Mouse (Mus musculus) kidney, embryonic 16.5 days (tissue): Measurements from ENCODE around the gene Ptprm. TPM values are rescaled to one million over a fixed set of nuclear protein-coding genes. Genes with fewer than 3 reads are reported as not detected.
A peak's percentile ranks its signal among the peaks of the same experiment; 100 is the strongest.

Experiments
- ATAC-seq: fragments of 200-750 bp; cut with Nextera tagmentation; 2 replicates; pipeline ENCODE4 v1.8.0; 2017; ENCODE audit warnings: moderate TSS enrichment; ENCODE audit not compliant: low FRiP score, low TSS enrichment
- H3K27ac ChIP-seq: fragments of 300-500 bp; sonication (generic); 2 replicates; pipeline ENCODE4 v1.5.1; 2014; ENCODE audit warnings: low read length
- H3K27me3 ChIP-seq: fragments of 300-500 bp; sonication (generic); 2 replicates; pipeline ENCODE4 v1.6.1; 2014; ENCODE audit warnings: low read length, control low read depth, mixed read lengths; ENCODE audit not compliant: insufficient read depth
- H3K36me3 ChIP-seq: fragments of 300-500 bp; sonication (generic); 2 replicates; pipeline ENCODE4 v1.6.1; 2014; ENCODE audit warnings: low read length, control low read depth, mixed read lengths; ENCODE audit not compliant: insufficient read depth
- H3K4me1 ChIP-seq: fragments of 300-500 bp; sonication (generic); 2 replicates; pipeline ENCODE4 v1.6.1; 2014; ENCODE audit warnings: low read length, control low read depth, mixed read lengths; ENCODE audit not compliant: insufficient read depth
- H3K4me2 ChIP-seq: fragments of 300-500 bp; sonication (generic); replicated peaks from 2 replicates; pipeline ENCODE4 v1.6.1; 2014; ENCODE audit warnings: low read depth, low read length
- H3K4me3 ChIP-seq: fragments of 300-500 bp; sonication (generic); 2 replicates; pipeline ENCODE4 v1.5.1; 2014; ENCODE audit warnings: mild to moderate bottlenecking, low read length
- H3K9ac ChIP-seq: fragments of 300-500 bp; sonication (generic); replicated peaks from 2 replicates; pipeline ENCODE4 v1.6.1; 2014; ENCODE audit warnings: low read length
- H3K9me3 ChIP-seq: fragments of 300-500 bp; sonication (generic); 2 replicates; pipeline ENCODE4 v1.6.1; 2016; ENCODE audit warnings: low read length, control low read depth
- WGBS: fragments of 180-500 bp; shearing (Covaris S2); extraction: QIAGEN DNeasy Blood & Tissue Kit; methylation state at CpG from one replicate; pipeline ENCODE4 v1.1.7; 2014; 5-methylcytosine and 5-hydroxymethylcytosine counted together
- polyA plus RNA-seq: library from polyadenylated mRNA; unstranded; fragments of >200 nt; fragmentation: Nextera tagmentation; extraction: Ambion mirVana; gene quantifications from 2 replicates; pipeline ENCODE4 v1.2.1, GENCODE M21; 2015

Ptprm gene
- polyA plus RNA-seq, 1 experiment from 2014 or later, result 17.3 TPM

- 94% methylated on average over 6 of the region's 6 CpGs for WGBS
- H3K9me3 ChIP-seq, result no peaks in the 10 kb centered on the region
- no peak for ATAC-seq
- no peak overlapping the region for H3K4me2 ChIP-seq
- H3K4me3 ChIP-seq, result no peak overlapping the region
- H3K9ac ChIP-seq, result no peak overlapping the region
- H3K27ac ChIP-seq, result no peak overlapping the region
- H3K27me3 ChIP-seq, result no peaks in the 10 kb centered on the region
- no peaks in the 10 kb centered on the region for H3K4me1 ChIP-seq
- no peaks in the 10 kb centered on the region for H3K36me3 ChIP-seq
Observed at GRCm38 (mm10) chr17:66912533-66912932, 441.7 kb downstream of the Ptprm start.

- no peak overlapping the region for H3K4me3 ChIP-seq
- 93% methylated on average over 11 of the region's 11 CpGs for WGBS
- no peaks in the 10 kb centered on the region for H3K36me3 ChIP-seq
- no peak overlapping the region for H3K4me2 ChIP-seq
- H3K27me3 ChIP-seq, result no peaks in the 10 kb centered on the region
- ATAC-seq, result no peak
- H3K9ac ChIP-seq, result no peak overlapping the region
- no peaks in the 10 kb centered on the region for H3K9me3 ChIP-seq
- no peak overlapping the region for H3K27ac ChIP-seq
- H3K4me1 ChIP-seq, result no peaks in the 10 kb centered on the region
Observed at GRCm38 (mm10) chr17:66912120-66912519, 442.1 kb downstream of the Ptprm start.

GRCm38 (mm10) chr17:66909901-66910300 lies 444.4 kb downstream of the Ptprm start:
- Histone ChIP-seq H3K9me3 (no peaks in the 10 kb centered on the region), H3K27me3 (no peaks in the 10 kb centered on the region), H3K4me3 (no peak overlapping the region), H3K27ac (no peak overlapping the region), H3K4me2 (no peak overlapping the region), H3K36me3 (no peaks in the 10 kb centered on the region), H3K4me1 (no peaks in the 10 kb centered on the region), H3K9ac (no peak overlapping the region)
- no peak for ATAC-seq
- 74% methylated on average over 4 of the region's 4 CpGs for WGBS

GRCm38 (mm10) chr17:66908921-66909320 lies 445.3 kb downstream of the Ptprm start:
- no peak overlapping the region for H3K9ac ChIP-seq
- no peak overlapping the region for H3K27ac ChIP-seq
- no peaks in the 10 kb centered on the region for H3K36me3 ChIP-seq
- H3K9me3 ChIP-seq, result no peaks in the 10 kb centered on the region
- no peaks in the 10 kb centered on the region for H3K4me1 ChIP-seq
- ATAC-seq, result no peak
- H3K4me2 ChIP-seq, result no peak overlapping the region
- WGBS, result 60% methylated on average over 6 of the region's 6 CpGs
- no peak overlapping the region for H3K4me3 ChIP-seq
- H3K27me3 ChIP-seq, result no peaks in the 10 kb centered on the region

GRCm38 (mm10) chr17:66894181-66894580 lies 460.1 kb downstream of the Ptprm start:
- H3K4me1 ChIP-seq, result no peaks in the 10 kb centered on the region
- ATAC-seq, result no peak
- no peak overlapping the region for H3K27ac ChIP-seq

GRCm38 (mm10) chr17:66891916-66892315 lies 462.3 kb downstream of the Ptprm start:
- H3K4me3 ChIP-seq, result no peak overlapping the region
- H3K4me1 ChIP-seq, result no peaks in the 10 kb centered on the region
- no peak for ATAC-seq
- H3K4me2 ChIP-seq, result no peak overlapping the region
- H3K27me3 ChIP-seq, result no peaks in the 10 kb centered on the region
- H3K9me3 ChIP-seq, result no peaks in the 10 kb centered on the region
- no peak overlapping the region for H3K27ac ChIP-seq
- no peak overlapping the region for H3K9ac ChIP-seq
- H3K36me3 ChIP-seq, result no peaks in the 10 kb centered on the region
- 93% methylated on average over 6 of the region's 6 CpGs for WGBS

More at GRCm38 (mm10) chr17:66894181-66894580, 460.1 kb downstream of the Ptprm start:
- H3K4me3 ChIP-seq, result no peak overlapping the region
- H3K36me3 ChIP-seq, result no peaks in the 10 kb centered on the region
- no peaks in the 10 kb centered on the region for H3K9me3 ChIP-seq
- H3K27me3 ChIP-seq, result no peaks in the 10 kb centered on the region
- WGBS, result 96% methylated on average over 1 of the region's 1 CpGs
- no peak overlapping the region for H3K9ac ChIP-seq
- no peak overlapping the region for H3K4me2 ChIP-seq

- no peak for ATAC-seq
- WGBS, result 80% methylated on average over 13 of the region's 13 CpGs
- Histone ChIP-seq H3K36me3 (no peaks in the 10 kb centered on the region), H3K27ac (no peak overlapping the region), H3K9me3 (no peaks in the 10 kb centered on the region), H3K4me2 (no peak overlapping the region), H3K4me1 (no peaks in the 10 kb centered on the region), H3K4me3 (no peak overlapping the region), H3K9ac (no peak overlapping the region), H3K27me3 (no peaks in the 10 kb centered on the region)
Observed at GRCm38 (mm10) chr17:66891067-66891862, 463.0 kb downstream of the Ptprm start.

- WGBS, result 56% methylated on average over 2 of the region's 2 CpGs
- Histone ChIP-seq H3K4me3 (no peak overlapping the region), H3K4me1 (peaks cover 12% of the 10 kb centered on the region), H3K27me3 (no peaks in the 10 kb centered on the region), H3K9me3 (no peaks in the 10 kb centered on the region), H3K27ac (no peak overlapping the region), H3K9ac (no peak overlapping the region), H3K4me2 (no peak overlapping the region), H3K36me3 (no peaks in the 10 kb centered on the region)
- ATAC-seq, result no peak
Observed at GRCm38 (mm10) chr17:66882304-66882703, 472.0 kb downstream of the Ptprm start.

- 83% methylated on average over 9 of the region's 9 CpGs for WGBS
- no peaks in the 10 kb centered on the region for H3K36me3 ChIP-seq
- peaks cover 15% of the 10 kb centered on the region for H3K4me1 ChIP-seq
- no peak overlapping the region for H3K4me3 ChIP-seq
- H3K9ac ChIP-seq, result no peak overlapping the region
- H3K9me3 ChIP-seq, result no peaks in the 10 kb centered on the region
- no peak overlapping the region for H3K4me2 ChIP-seq
- H3K27me3 ChIP-seq, result no peaks in the 10 kb centered on the region
- ATAC-seq, result 0 out of 2 replicates have a peak, but pooled peaks have one; percentile 39
- H3K27ac ChIP-seq, result no peak overlapping the region
Observed at GRCm38 (mm10) chr17:66880969-66881701, 473.1 kb downstream of the Ptprm start.

GRCm38 (mm10) chr17:66879151-66879550 lies 475.1 kb downstream of the Ptprm start:
- ATAC-seq, result no peak

More at GRCm38 (mm10) chr17:66879151-66879550, 475.1 kb downstream of the Ptprm start:
- Histone ChIP-seq H3K4me1 (peaks cover 19% of the 10 kb centered on the region), H3K9me3 (no peaks in the 10 kb centered on the region), H3K4me2 (no peak overlapping the region), H3K4me3 (no peak overlapping the region), H3K36me3 (no peaks in the 10 kb centered on the region), H3K9ac (no peak overlapping the region), H3K27me3 (no peaks in the 10 kb centered on the region), H3K27ac (no peak overlapping the region)
- WGBS, result 75% methylated on average over 2 of the region's 2 CpGs
